Mouse (Mus musculus) brain, adult 2 months (tissue): ENCODE data around the gene Ttll1.
A peak's percentile ranks its signal among the peaks of the same experiment; 100 is the strongest.
"Not testable (repeated sequence)": the region's sequence is repeated elsewhere in the genome, so short reads cannot be mapped to it uniquely, and the experiment has no call there.

Source experiments
- DNase-seq: peaks from one replicate; pipeline ENCODE4 v3.0.0; 2011; ENCODE audit warnings: low read depth, low spot score

Gene Ttll1

DNA sequence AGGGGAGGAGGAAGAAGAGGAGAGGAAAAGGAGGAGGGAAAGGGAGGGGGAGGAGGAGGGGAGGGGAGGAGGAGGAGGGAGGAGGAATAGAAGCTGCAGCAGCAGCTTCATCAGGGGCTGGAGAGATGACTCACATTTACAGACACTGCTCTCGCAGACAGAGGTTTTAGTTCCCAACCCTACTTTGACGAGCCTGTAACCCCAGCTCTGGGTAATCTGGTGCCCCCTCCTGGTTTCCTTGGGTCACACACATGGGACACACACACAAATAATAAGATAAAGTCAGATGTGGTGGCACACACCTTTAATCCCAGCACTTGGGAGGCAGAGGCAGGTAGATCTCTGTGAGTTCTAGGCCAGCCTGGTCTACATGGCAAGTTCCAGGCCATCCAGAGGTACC is 27.2 kb downstream of the Ttll1 start:
- DNase-seq: peak; percentile 55

DNA sequence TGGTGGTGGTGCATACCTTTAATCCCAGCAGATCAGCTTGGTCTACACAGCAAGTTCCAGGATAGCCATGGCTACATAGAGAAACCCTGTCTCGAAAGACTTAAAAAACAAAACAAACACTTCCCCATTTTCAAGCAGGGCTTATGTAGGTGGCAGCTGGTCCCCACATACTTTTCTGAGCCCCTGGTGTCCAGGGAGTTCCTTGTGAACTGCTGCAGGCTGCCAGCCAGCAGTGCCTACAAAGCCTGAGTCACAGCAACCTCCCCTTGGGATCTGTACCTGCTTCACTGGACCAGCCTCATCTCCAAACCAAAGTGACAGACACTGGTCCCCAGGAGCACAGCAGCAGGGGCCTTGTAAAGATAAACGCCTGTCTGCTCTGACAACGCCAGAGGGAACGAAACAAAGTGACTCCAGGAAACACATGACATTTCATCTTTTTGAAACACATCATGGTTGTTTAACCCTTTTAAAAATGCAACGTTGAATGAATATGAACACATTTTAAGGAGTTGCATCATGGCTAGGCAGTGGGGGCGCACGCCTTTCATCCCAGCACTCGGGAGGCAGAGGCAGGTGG is 28.0 kb downstream of the Ttll1 start:
- peak; percentile 51 for DNase-seq

DNA sequence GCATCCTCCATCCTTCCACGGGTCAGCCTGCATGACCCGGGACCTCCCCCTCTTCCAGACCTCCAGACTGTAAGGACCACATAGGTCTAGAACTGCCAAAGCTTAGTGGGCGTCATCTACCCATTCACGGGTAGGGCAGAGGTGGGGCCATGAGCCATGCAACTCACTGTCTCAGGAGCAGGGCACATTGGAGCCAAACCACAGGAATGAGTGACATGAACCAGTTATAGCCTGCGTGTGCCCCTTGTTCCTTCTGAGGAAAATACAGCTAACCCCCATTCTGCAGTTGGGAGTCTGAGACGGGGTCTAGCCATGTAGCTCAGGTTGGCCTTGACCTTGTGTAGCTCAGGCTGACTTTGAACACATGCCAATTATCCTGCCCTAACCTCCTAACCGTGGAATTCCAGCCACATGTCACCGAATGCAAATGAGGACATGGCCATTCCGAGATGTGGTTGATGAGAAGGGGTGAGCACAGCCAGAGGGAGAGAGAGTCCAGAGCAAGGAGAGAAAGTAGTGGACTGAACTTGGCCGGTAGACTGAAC is 29.4 kb downstream of the Ttll1 start:
- no peak for DNase-seq

DNA sequence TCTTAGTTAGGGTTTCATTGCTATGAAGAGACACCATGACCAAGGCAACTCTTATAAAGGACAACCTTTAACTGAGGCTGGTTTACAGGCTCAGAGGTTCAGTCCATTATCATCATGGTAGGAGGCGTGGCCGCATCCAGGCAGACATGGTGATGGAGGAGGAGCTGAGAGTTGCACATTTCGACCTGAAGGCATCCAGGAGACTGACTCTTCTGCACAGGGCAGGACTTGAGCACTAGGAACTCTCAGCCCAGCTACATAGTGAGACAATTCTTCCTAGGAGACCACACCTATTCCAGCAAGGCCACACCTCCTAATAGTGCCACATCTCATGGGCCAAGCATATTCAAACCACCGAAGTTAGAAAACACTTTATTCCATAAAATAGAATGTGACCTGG is 30.9 kb downstream of the Ttll1 start:
- no peak for DNase-seq

DNA sequence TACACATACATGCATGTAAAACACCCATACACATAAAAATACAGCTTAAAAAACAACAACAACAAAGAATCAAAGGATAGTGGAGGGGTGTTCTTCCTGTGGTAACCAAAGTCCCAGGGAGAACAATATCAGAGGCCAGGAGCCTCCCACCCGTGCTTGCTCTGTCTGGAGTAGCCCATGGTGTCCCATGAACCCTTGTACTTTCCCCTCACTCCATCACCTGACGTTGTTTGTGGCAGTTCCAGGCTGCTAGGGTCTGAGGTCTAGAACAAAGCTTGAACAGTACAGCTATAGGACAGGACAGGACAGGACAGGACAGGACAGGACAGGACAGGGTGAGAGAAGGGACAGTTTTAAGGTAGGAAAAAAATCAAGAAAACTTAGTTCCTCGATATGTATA is 32.6 kb downstream of the Ttll1 start:
- DNase-seq: no peak

DNA sequence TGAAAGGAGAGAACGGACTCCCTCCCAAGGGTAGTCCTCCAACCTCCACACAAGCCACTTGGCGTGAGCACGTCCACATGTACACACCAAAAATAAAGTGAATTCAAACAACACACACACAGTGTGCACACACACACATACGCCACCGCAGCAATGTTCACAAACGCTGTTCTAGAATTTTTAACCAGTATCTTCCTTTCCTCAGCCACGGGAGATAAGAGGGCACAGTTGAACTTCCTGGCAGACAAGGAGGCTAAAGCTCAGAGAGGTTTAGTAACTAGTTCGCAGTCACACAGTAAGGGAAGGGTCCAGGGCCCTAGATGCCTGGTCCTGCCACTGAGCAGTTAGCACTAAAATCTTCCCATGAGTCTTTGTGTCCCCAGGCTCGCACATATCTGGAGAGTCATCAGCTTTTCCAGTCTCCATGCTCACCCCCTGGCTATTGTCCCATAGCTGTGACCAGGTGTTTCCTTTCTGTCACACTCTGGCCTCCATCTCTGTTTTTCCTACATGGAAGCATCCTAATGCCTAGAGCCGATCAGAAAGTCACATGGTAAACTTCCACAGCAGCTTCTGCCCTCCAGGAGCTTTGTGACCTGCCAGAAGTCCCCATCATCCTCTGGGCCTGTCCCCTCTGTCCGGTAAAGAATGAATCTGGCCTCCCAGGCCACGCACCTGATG is 34.0 kb downstream of the Ttll1 start:
- no peak for DNase-seq

DNA sequence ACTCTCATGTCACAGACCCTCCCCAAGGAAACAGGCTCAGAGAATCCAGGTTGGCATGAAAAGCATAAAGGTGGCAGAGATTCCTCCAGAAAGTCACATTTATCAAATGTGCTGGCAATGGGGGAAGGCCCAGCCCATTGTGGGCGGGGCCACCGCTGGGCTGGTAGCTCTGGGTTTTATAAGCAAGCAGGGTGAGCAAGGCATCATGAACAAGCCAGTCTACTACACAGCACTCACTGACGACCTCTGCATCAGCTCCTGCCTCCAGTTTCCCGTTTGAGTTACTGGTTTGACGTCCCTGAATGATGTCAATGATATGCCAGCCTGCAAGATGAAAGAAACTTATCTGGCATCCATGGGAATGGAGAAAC is 36.2 kb downstream of the Ttll1 start:
- no peak for DNase-seq

DNA sequence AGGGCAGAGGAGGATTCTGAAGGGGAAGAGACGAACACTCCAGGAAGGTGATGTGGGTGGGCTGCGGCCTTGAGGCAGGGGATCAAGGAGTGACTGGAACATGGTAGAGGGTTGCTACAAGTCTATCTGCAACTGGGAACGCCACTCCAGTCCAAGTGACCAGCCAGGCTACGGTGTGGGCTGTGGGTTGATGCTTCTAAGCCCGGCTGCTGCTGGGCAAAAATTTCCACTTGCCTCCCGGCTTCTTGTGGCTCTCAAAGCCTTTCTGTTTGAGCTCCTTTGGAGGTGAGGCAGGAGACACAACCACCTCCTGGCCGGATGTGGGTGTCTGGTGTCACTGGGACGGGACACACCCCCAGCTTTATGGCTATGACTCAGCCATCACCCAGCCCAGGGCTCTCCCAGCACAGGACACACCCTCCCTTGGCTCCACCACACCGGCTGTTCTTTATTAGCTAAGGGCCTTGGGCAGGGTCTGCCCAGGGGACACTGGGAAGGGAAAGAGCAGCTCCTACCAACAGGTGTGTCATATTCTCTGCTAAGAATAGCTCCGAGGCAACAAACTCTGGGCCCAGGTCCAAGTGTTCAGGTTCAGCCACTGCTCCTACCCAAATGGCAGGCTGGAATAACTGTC is 36.7 kb downstream of the Ttll1 start:
- no peak for DNase-seq

DNA sequence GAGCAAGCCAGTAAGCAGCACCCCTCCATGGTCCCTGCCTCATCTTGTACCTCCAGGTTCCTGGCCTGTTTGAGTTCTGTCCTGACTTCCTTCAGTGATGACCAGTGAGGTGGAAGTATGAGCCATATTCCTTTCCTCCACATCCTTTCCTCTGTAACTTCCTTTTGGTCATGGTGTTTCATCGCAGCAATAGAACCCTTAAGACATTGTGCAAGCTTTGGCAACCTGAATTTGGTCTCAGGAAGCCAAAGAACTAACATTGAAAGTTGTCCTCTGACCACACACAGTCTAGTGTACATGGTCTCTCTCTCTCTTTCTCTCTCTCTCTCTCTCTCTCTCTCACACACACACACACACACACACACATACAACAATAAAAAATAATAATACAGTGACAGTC is 37.4 kb downstream of the Ttll1 start:
- no peak for DNase-seq

DNA sequence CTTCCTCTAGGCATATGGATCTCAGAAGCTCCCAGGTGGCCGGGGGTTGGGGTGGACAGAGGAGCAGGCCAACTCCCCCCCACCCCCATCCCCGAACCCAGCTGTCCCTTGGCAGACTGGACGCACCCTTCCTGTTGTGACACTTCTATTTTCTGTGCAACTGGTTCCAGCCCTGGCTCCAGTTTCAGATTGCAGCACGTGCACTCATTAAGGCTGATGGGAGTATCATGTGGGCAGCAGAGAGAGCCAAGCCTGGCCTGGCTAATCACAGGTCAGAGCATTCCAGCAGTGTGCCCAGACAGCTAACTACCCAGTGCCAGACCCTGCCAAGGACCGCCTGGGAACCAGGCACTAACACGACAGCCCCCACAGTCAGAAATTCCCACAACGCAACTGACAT is 39.2 kb downstream of the Ttll1 start:
- DNase-seq: no peak

DNA sequence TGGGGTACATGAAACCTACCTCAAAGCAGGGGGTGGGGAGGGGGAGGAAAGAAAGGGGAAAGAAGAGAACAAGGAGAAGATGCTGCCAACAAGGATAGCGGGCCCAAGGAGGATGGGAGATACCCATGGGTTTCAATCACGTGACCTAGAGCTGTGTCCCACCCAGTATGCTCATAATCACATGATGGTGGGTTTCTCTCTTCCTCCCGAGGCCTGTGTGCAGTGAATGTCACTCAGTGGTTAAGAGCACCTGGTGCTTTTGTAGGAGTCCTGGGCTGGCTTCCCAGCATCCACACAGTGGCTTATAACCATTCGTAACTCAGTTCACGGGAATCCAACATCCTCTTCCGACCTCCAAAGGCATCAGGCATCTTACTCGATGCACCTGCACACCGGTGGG is 40.2 kb downstream of the Ttll1 start:
- DNase-seq: no peak

DNA sequence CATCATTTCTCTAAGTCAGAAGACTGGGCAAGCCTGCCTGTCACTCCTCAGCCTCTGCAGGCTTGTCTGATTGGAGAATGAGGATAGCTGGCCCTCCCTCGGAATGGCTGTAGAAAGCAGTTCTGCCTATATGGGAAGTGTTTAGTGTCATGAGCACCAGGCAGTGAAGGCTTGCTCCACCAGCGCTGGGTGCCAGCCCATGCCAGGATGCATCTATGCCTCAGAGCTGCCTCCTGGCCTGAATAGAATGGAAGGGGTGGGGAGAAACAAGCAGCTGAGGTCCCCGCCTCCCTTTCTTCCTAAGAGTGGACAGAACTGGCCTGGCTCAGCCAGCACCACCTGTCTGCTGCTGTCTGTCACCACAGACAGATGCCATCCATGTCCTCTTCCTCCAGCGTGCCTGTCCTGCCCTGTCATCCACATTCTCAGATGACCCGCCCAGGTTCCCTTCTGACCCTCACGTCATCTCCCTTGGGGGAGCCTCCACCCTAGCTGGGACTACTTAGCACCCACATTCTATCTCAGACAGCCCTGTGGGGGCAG is 41.3 kb downstream of the Ttll1 start:
- no peak for DNase-seq

DNA sequence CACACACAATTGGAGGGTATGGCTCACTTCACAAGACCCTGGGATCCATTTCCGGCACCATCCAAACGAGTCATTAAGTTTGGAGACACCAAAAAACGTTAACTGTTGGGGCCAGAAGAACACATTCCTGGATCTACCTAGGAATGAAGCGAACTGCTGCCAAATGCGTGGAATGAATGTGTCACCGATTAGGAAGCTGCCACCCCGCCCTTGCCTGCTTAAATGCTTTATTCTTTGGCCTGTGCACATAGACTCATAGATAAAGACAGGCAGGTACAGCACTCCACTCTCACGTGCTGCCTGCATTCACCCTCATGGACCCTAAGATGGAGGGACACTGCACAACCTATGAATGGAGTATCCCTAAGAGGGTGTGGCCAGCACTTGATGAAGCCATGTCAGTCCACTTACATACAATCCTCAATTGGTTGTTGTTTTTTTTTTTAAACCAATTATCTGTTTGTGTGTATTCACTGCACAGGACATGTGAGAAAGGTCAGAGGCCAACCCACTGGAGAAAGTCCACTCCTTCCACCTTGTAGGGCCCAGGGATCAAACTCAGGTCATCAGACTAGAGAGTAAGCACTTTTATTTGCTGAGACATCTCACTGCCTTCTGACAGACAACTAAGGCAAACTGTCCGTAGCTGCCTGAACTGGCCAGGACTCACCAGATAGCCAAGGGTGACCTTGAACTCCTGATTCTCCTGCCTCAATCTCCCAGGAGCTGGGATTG is 43.3 kb downstream of the Ttll1 start:
- DNase-seq: no peak

DNA sequence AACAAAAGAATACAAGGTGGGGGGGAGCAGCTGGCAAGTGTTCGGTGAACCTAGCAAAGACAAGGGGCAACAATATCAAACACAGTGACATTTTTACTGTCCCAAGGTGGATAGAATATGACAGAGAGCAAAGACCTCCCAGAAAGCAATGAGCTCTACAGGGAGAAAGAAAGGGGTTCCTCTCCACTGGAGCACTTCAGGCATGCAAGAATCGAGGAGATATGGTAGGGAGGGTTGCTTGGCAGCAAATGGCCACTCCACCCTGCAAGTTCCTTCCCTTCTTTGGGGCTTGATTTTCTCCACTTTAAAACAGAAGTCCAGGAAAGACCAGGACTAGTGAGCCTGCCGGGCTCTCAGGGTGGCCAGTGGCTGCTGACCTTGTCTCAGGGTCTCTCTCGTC is 44.4 kb downstream of the Ttll1 start:
- DNase-seq: no peak

DNA sequence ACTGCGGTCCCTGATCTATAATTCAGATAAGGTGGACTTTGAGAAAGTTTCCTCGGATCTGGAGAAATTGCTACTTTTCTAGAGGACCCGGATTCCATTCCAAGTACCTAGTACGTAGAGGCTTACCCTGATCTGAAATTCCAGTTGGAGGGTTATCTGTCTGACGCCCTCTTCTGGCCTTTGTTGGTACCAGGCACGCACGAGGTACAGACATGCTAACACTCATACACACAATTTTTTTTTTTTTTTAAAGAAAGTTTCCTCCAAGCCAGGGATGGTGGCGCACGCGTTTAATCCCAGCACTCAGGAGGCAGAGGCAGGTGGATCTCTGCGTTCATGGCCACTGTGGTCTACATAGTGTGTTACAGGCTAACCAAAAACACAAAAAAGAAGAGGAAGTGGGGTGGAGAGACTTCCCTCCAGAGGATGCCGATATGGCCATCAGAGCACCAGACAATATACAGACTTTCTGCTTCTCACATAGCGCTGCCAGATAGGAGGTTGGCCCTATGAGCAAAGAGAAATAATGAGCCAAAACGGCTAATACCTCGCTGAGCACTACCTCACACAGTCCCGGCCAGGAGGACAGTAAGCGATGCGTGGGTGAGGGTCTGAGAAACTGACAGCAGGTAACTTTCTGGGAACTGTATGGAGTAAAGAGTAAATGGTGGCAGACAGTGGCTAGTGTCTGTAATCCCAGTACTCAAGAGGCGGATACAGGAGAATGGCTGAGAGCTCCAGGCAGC is 45.6 kb downstream of the Ttll1 start:
- no peak for DNase-seq

DNA sequence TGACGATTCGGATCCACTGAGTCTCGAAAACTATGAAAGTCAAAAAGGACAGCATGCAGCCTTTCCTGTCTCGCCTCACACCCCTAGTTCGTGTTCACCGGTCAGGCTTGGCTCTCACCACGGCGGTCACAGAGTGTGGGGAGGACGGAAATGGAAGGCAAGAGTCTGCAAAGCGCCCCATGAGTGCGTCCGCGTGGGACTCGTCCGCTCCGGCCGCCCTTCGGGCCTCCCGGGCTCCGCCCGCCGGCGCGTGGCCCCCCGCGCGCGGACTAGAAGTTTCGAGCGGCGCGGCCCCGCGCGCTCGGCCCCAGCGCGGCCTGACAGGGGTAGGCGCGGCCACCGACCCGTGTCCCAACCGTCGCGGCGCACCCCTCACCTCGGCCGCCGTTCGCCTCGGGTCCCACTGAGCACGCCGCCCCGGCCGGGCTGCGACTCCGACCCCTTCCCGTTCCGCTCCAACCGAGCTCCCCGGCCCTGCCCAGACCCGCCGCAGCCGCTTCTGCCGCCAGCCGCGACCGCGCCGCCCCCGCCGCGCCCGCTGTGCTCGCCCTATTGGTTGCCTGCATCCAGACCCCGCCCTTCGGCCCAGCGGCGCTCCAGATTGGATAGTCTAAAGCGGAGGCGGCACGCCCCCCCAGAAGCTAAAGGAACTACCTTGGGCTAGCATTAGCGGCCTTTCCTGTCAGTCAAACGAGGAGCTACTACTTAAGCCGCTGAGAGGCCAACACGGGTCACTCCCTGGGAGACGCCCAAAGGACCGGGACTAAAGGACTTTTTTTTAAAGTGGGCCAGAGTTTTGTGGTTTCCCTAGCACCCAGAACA is 46.4 kb downstream of the Ttll1 start, which contains the start of gene Pacsin2:
Gene Pacsin2, minus strand, starts transcription at position 524 of the 822 bp plus-strand sequence.
- peak; percentile 96 for DNase-seq

DNA sequence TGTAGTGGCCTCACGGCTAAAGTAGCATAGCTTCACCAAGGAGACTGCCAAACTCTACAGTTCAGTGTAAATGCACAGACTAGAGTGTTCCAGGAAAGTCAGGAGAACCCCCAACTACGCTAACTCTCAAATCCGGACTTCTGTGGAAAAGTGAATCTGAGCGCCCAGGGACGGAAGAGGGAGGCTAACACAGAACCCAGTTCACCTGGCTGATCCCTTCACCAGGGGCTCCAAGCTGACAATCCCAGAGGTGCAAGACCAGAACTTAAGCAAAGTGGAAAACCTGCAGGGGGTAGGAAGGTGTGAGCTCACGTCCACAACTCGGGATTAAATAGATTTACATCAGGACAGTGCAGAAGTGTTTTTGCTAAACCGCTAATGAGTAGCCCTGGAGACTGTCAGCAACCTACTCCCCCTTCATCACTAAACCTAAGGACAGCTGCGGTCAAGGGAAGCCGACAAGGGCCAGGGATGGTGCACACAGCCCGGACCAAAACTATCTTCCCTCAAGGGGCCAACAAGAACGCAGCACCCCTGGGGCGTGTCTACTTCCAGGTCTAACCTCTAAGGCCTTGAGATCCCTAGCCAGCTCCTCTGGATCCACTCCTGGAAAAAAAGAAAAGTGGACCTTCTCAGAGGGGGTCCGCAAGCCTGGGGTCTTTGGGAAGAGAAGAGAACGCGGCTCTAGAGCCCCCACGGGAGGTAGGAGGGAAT is 47.2 kb downstream of the Ttll1 start:
- DNase-seq: no peak

DNA sequence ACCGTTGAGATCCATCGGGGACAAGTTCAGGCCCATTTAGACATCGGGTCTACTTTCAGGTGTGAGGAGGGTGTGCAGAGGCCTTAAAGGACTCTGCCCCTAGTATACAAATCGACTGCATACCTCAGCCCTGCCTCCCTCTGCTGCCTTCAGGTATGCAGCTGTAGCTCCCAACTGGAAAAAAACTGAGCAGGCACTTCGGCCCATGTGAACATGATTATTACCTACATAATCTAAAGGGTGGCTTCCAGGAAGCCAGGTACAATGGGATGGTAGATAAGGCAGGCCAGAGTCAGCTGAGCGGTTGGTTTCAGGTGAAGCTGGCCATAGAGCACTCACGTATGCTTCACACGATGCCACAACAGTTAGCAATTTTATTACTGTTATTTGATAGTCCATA is 48.3 kb downstream of the Ttll1 start:
- not testable (repeated sequence) for DNase-seq

DNA sequence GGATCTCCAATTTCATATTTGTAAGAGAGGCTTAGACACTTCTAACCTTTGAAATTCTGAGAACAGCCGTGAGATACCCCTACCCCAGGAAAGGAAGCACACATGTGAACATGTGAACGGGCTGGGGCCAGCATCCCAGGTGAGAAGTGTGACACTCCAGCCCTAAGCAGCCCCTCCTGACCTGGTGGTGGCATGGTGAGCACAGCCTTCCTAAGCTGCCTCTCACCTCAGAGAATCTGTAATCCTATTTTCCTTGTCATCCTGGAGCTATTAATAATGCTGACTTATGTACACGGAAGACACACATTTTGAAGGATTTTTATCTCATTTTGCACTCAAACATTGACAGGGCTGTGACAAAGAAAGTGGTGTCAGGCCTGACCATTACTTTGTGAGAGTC is 49.8 kb downstream of the Ttll1 start:
- DNase-seq: no peak

DNA sequence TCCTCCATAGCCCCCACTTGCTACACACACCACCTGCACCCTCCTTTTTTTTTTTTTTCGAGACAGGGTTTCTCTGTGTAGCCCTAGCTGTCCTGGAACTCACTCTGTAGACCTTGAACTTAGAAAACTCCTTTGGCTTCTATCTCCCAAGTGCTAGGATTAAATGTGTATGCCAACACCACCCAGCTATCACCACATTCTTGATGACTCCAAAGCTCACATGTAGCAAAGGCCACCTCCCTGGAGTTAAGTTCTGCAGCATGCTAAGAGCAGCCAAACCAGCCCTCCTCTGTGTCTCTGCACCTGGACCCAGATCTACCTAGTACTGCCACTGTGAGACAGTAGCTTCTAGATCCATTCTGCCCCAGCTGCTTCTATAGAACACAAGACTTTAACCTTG is 53.2 kb downstream of the Ttll1 start:
- no peak for DNase-seq
